Mouse (Mus musculus) neural tube, embryonic 14.5 days (tissue): ENCODE measurements around the gene Gatad2b. TPM values are rescaled to one million over a fixed set of nuclear protein-coding genes. Genes with fewer than 3 reads are reported as not detected.

Source experiments
- ATAC-seq: fragments of 200-750 bp; cut with Nextera tagmentation; 2 replicates; pipeline ENCODE4 v1.8.0; 2017; ENCODE audit warnings: low read depth, mild to moderate bottlenecking, moderate TSS enrichment, moderate library complexity
- H3K27ac ChIP-seq: fragments of 300-500 bp; sonication (generic); 2 replicates; pipeline ENCODE4 v1.5.1; 2014; ENCODE audit warnings: low read depth, mild to moderate bottlenecking, control low read depth, low read length, moderate library complexity, mixed read lengths
- H3K27me3 ChIP-seq: fragments of 300-500 bp; sonication (generic); 2 replicates; pipeline ENCODE4 v1.6.1; 2014; ENCODE audit warnings: low read length; ENCODE audit not compliant: control insufficient read depth, insufficient read depth
- H3K36me3 ChIP-seq: fragments of 300-500 bp; sonication (generic); 2 replicates; pipeline ENCODE4 v1.6.1; 2014; ENCODE audit warnings: low read length, mixed read lengths; ENCODE audit not compliant: control insufficient read depth, insufficient read depth
- H3K4me1 ChIP-seq: fragments of 300-500 bp; sonication (generic); 2 replicates; pipeline ENCODE4 v1.6.1; 2014; ENCODE audit warnings: low read length; ENCODE audit not compliant: control insufficient read depth, insufficient read depth
- H3K4me2 ChIP-seq: fragments of 300-500 bp; sonication (generic); 2 replicates; pipeline ENCODE4 v1.6.1; 2014; ENCODE audit warnings: mild to moderate bottlenecking, low read depth, low read length, control low read depth
- H3K4me3 ChIP-seq: fragments of 300-500 bp; sonication (generic); 2 replicates; pipeline ENCODE4 v1.5.1; 2014; ENCODE audit warnings: low read depth, low read length, control low read depth, mixed read lengths
- H3K9ac ChIP-seq: fragments of 300-500 bp; sonication (generic); replicated peaks from 2 replicates; pipeline ENCODE4 v1.6.1; 2014; ENCODE audit warnings: low read depth, mild to moderate bottlenecking, control low read depth, low read length, mixed read lengths
- H3K9me3 ChIP-seq: fragments of 300-500 bp; sonication (generic); 2 replicates; pipeline ENCODE4 v1.6.1; 2016; ENCODE audit warnings: low read length; ENCODE audit not compliant: control insufficient read depth
- WGBS: fragments of 180-500 bp; shearing (Covaris S2); extraction: QIAGEN DNeasy Blood & Tissue Kit; methylation state at CpG from one replicate; pipeline ENCODE4 v1.1.7; 2014; 5-methylcytosine and 5-hydroxymethylcytosine counted together
- polyA plus RNA-seq: library from polyadenylated mRNA; unstranded; fragments of >200 nt; fragmentation: Nextera tagmentation; extraction: Ambion mirVana; gene quantifications from 2 replicates; pipeline ENCODE4 v1.2.1, GENCODE M21; 2014

The Gatad2b gene
- polyA plus RNA-seq, 1 experiment from 2014 or later, result 21.6 TPM

DNA sequence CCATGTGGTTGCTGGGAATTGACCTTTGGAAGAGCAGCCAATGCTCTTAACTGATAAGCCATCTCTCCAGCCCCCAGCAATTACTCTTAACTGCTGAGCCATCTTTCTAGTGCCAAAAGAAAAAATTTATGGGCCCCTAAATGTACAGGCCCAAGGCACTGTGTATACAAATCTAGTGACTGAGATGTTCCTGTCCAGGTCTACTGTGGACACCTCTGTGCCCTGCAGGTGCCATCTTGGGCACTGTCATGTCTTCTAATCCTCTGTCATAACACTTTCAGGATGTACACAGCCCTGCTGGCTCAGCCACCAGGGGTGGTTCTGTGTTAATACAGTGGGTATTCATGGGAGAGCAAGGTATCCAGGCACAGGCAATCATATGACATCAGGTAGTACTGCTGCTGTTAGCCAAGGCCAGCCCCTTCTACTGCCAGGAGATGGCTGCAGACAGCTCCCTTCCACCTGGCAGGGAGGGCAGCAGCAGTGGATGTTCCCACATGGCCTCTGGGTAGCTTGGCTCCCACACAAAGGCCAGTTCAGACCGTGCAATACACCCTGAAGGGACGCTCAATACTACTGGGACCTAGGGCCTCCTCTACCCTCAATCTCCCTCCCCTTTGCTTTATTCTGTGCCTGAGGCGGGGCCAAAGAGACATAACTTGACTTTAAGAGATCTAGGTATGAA is 82.7 kb downstream of the Gatad2b start:
- Histone ChIP-seq H3K4me1 (no peaks in the 10 kb centered on the region), H3K9ac (no peak overlapping the region), H3K36me3 (no peaks in the 10 kb centered on the region), H3K4me3 (no peak overlapping the region), H3K27ac (no peak overlapping the region), H3K27me3 (no peaks in the 10 kb centered on the region), H3K9me3 (no peaks in the 10 kb centered on the region), H3K4me2 (no peak overlapping the region)
- WGBS, result 18% methylated on average over 3 of the region's 3 CpGs
- peak; percentile 20; the same call in 1 of the 2 replicates for ATAC-seq

- Histone ChIP-seq H3K27me3 (no peaks in the 10 kb centered on the region), H3K4me1 (no peaks in the 10 kb centered on the region), H3K4me2 (no peak overlapping the region), H3K4me3 (no peak overlapping the region), H3K36me3 (no peaks in the 10 kb centered on the region), H3K9me3 (no peaks in the 10 kb centered on the region), H3K27ac (no peak overlapping the region), H3K9ac (no peak overlapping the region)
- 30% methylated on average over 1 of the region's 1 CpGs for WGBS
- peak; percentile 50; the same call in 1 of the 2 replicates for ATAC-seq
Measured at GRCm38 (mm10) chr3:90376247-90376585, 83.2 kb downstream of the Gatad2b start.

- Histone ChIP-seq H3K36me3 (no peaks in the 10 kb centered on the region), H3K9ac (no peak overlapping the region), H3K9me3 (no peaks in the 10 kb centered on the region), H3K27ac (no peak overlapping the region), H3K4me1 (no peaks in the 10 kb centered on the region), H3K4me2 (no peak overlapping the region), H3K27me3 (no peaks in the 10 kb centered on the region), H3K4me3 (no peak overlapping the region)
- no peak for ATAC-seq
- WGBS, result 93% methylated on average over 5 of the region's 5 CpGs
Measured at GRCm38 (mm10) chr3:90378496-90378895, 85.5 kb downstream of the Gatad2b start.

GRCm38 (mm10) chr3:90381727-90382126 is 88.7 kb downstream of the Gatad2b start:
- 74% methylated on average over 11 of the region's 11 CpGs for WGBS
- Histone ChIP-seq H3K9ac (no peak overlapping the region), H3K4me3 (no peak overlapping the region), H3K36me3 (no peaks in the 10 kb centered on the region; the same call in 1 of the 2 replicates), H3K27ac (no peak overlapping the region), H3K4me2 (no peak overlapping the region), H3K9me3 (no peaks in the 10 kb centered on the region), H3K4me1 (no peaks in the 10 kb centered on the region), H3K27me3 (no peaks in the 10 kb centered on the region)
- ATAC-seq, result no peak

DNA sequence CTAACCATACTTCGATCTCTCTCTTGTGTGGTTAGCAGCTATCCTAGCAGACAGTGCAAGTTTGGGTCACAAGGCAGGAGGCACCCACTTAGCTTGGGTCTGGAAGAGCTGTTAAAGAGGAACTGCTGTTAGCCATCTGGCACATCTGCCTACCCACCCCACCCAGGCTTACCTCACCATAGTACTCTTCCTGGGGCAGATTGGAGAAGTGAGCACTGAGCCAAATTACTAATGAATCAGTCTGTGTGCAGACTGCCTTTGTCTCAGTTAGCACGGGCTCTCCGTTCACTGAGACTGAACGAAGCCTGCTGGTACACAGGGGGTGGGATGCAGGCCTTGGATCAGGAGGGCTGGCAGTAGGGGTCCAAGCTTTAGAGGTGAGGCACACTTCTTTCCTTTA is 90.7 kb downstream of the Gatad2b start:
- Histone ChIP-seq H3K27ac (no peak overlapping the region), H3K9ac (no peak overlapping the region), H3K9me3 (no peaks in the 10 kb centered on the region), H3K27me3 (no peaks in the 10 kb centered on the region), H3K36me3 (no peaks in the 10 kb centered on the region; the same call in 1 of the 2 replicates), H3K4me2 (no peak overlapping the region), H3K4me3 (no peak overlapping the region), H3K4me1 (peaks cover 16% of the 10 kb centered on the region)
- ATAC-seq, result peak; percentile 38; the same call in 1 of the 2 replicates
- WGBS, result 55% methylated on average over 4 of the region's 4 CpGs

DNA sequence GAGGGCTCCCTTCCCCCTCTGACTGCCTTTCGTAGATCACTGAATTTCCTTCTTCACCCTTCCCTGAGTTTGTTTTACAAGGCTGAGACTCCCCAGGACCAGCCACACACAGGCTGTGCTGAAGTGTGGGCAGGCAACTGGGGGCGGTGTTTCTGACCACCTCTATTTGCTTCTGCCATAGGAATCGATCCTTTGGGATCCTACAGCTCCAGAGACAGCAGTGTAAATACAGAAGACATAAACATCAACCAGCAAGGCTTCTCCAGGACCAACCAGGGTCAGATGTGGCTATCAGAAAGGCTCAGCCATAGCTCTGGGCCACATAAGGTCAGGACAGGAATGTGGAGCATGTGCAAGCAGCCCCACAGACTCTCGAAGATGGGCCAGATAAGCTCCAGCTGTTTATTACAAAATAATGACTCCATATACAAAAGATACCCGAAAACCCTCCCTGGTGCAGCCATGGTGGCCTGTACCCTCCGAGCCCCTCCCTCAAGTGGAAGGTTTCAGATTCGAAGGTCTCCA is 91.9 kb downstream of the Gatad2b start:
- Histone ChIP-seq H3K27me3 (no peaks in the 10 kb centered on the region), H3K4me2 (no peak overlapping the region), H3K4me1 (peaks cover 19% of the 10 kb centered on the region), H3K36me3 (no peaks in the 10 kb centered on the region; the same call in 1 of the 2 replicates), H3K9ac (no peak overlapping the region), H3K9me3 (no peaks in the 10 kb centered on the region), H3K4me3 (no peak overlapping the region), H3K27ac (no peak overlapping the region)
- no peak for ATAC-seq
- WGBS, result 81% methylated on average over 7 of the region's 7 CpGs

DNA sequence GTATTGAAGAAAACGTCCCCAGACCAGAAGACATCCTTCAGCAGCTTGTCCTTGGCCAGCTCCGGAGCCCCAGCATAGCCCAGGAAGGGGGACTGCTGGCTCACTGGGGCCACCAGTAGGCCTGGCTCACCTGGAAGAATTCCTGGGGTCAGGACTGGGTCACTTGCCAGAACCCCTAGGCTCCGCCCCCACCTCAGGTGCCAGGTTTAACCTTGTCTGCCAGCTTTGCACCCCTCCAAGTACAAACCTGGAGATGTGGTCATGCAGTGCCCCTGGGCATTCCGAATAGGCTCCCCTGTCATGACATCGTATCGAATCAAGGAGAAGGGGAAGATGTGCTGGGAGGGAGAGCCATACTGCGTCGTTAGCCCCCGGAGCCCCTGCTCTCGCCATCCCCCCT is 93.8 kb downstream of the Gatad2b start:
- WGBS, result 94% methylated on average over 10 of the region's 10 CpGs
- Histone ChIP-seq H3K27ac (no peak overlapping the region), H3K9ac (no peak overlapping the region), H3K9me3 (no peaks in the 10 kb centered on the region), H3K4me2 (no peak overlapping the region; the same call in 1 of the 2 replicates), H3K36me3 (peaks cover 8% of the 10 kb centered on the region; the same call in 1 of the 2 replicates), H3K4me1 (peaks cover 29% of the 10 kb centered on the region), H3K4me3 (peak overlapping the region; percentile 73; the same call in 1 of the 2 replicates), H3K27me3 (no peaks in the 10 kb centered on the region)
- no peak for ATAC-seq

DNA sequence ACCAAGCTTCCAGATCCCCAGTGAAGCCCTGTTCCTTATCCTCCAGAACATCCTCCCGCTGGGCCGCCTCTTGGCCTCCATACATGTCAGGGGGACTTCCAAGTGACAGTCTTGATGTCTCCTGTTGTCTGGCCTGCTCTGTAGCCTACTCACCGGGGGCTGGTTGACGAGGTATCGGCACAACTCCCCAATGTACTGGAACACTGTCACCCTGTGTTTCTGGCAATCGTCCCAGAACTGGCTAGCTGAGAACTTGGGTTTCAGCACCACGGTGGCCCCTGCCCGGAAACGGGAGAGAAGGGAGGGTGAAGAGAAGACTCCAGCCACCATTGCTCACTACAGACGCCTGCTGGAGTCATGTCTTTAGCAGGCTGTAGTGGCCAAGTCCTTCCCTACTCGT is 94.5 kb downstream of the Gatad2b start:
- H3K9ac ChIP-seq, result peak overlapping the region; percentile 94; the same call in 1 of the 2 replicates
- peaks cover 15% of the 10 kb centered on the region for H3K36me3 ChIP-seq
- WGBS, result 62% methylated on average over 11 of the region's 11 CpGs
- no peaks in the 10 kb centered on the region for H3K9me3 ChIP-seq
- H3K4me1 ChIP-seq, result peaks cover 29% of the 10 kb centered on the region
- H3K27me3 ChIP-seq, result no peaks in the 10 kb centered on the region
- H3K27ac ChIP-seq, result no peak overlapping the region
- ATAC-seq, result no peak
- H3K4me2 ChIP-seq, result peak overlapping the region; percentile 90
- H3K4me3 ChIP-seq, result peak overlapping the region; percentile 73

DNA sequence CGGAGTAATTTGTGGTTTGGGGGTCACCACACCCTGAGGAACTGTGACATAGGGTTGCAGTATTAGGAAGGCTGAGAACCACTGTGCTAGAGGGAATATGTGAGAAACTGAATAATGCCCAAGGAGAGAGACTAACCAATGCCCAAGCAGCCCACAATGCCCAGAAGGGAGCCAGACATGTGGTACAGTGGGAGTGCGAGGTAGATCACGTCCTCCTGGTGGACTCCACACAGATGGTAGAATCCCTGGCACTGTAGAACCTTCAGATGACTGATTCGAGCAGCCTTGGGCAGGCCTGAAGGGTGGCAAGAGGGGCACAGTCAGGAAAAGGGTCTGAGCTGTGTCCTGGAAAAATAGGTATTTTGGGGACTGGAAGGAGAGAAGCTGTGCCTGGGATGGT is 95.2 kb downstream of the Gatad2b start:
- Histone ChIP-seq H3K27ac (no peak overlapping the region), H3K27me3 (no peaks in the 10 kb centered on the region), H3K4me3 (peak overlapping the region; percentile 73), H3K9ac (peak overlapping the region; percentile 94), H3K9me3 (no peaks in the 10 kb centered on the region), H3K4me2 (peak overlapping the region; percentile 90), H3K4me1 (peaks cover 29% of the 10 kb centered on the region), H3K36me3 (peaks cover 22% of the 10 kb centered on the region)
- no peak for ATAC-seq
- 77% methylated on average over 4 of the region's 4 CpGs for WGBS
